Mouse (Mus musculus) natural killer cell, adult 2 months (primary cell): ENCODE results near the gene Ier2.

ENCODE experiments used
- DNase-seq, 2 experiments: peaks; one replicate each; pipeline ENCODE4 v3.0.0; 2022; ENCODE audit warnings: low spot score in 2 of 2

Gene Ier2

DNA sequence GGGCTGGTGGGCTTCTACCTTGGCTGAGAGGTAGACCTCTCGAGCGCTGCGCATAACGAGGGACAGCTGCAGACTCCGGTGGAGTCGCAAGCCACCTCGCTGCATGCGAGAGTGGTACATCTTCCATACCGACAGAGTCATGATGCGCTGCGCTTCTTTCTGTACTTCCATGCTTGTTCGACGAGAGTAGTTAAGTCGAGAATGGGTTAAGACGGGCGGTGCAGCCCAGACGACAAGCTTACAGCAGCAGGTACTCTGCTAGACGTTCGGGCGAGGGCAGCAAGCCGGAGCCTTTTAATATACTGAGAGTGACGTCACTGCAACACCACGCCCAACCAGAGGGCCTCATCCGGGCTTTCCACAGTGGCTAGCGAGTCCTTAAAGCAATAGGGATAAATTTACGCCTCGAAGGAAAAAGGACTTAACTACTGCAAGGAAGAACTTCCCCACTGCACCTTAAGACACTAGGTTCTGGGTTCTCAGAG is at the start of gene Ier2:
TSS of gene Ier2 (minus strand) at position 272 of the 485 bp plus-strand sequence.
- peak; percentile 93 to 96 for DNase-seq

GRCm38 (mm10) chr8:84711933-84712758 is 49.5 kb upstream of the Ier2 start:
- no peak for DNase-seq

GRCm38 (mm10) chr8:84711312-84711711 is 48.7 kb upstream of the Ier2 start:
- no peak for DNase-seq

GRCm38 (mm10) chr8:84709931-84710330 is 47.3 kb upstream of the Ier2 start:
- no peak for DNase-seq

GRCm38 (mm10) chr8:84708774-84709475 is 46.3 kb upstream of the Ier2 start:
- DNase-seq: peak; percentile 68 to 82

DNA sequence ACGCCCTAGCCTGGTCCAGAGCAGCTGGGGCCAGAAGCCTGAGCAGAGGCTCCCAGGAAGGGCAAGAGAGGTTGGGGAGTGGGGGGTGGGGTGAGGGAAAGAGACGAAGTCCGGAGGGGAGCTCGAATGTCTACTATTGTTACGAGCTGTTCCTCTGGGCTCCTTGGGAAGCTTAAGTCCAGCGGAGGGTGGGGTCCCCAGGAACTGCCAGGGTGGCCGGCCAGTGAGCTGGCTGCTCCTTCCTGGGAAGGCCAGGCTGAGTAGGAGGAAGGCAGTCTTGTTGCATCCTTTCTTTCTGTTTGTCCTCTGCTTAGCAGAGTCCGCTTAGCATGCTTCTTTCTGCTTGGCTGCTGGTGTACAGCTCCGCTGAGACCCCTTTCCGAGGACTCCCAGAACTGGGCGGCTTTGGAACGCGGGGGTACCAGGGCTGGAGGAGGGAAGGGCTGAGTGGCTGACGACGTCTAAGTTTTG is 45.5 kb upstream of the Ier2 start:
- no peak for DNase-seq

GRCm38 (mm10) chr8:84707267-84707883 is 44.7 kb upstream of the Ier2 start:
- DNase-seq: peak in 1 of 2 experiments; percentile 51

DNA sequence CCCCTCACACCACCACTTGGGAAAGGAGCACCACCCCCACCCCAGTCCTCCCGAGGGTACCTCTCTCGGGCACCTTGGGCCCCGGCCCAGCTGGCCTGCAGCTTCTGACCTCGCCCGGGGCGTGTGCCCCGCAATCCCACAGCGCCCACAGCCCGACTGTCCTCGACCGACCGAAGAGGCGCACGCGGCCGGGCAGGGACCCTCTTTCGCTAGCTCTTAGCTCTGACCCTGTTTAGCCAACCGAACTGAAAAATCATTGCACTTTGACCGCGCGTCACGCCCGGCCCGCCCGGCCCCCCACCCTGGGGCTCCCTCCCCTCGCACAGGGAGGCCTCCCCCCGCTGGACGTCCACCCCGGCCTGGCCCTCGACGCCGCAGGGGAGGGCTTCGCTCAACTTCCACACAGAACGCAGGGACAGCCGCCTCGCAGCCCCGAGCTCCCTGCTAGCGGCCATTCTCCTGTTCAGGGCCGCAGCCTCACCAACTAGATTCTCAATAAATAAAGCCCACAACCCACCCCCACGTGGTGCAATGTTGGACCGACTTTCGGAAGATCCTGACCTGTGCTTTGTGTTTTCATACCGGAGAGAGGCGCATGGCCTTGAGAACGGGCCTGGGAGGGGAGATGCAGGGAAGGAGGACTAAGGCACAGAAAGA is 44.1 kb upstream of the Ier2 start:
- no peak for DNase-seq

- DNase-seq: no peak
Measured at GRCm38 (mm10) chr8:84705960-84706359, 43.3 kb upstream of the Ier2 start.

- peak in 1 of 2 experiments; percentile 38 for DNase-seq
Measured at GRCm38 (mm10) chr8:84704867-84705831, 42.5 kb upstream of the Ier2 start.

DNA sequence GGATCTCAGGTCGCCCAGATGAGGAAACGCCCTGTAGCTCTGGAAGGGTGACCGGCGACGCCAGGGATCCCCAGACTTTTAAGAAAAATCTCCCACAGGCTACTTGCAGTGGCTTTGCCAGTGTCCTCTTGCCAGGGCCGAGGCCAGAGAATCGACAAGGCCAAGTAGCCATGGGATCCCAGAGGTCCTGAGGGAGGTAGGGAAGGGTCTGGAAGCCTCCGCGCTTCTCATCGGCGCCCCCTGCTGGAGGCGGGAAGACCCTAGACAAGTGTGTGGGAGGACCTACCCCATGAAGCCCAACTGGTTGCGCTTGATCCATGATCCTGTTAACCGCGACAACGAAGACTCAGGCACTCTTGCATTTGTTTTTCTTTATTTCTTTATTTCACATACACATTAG is 41.7 kb upstream of the Ier2 start:
- peak in 1 of 2 experiments; percentile 73 for DNase-seq

DNA sequence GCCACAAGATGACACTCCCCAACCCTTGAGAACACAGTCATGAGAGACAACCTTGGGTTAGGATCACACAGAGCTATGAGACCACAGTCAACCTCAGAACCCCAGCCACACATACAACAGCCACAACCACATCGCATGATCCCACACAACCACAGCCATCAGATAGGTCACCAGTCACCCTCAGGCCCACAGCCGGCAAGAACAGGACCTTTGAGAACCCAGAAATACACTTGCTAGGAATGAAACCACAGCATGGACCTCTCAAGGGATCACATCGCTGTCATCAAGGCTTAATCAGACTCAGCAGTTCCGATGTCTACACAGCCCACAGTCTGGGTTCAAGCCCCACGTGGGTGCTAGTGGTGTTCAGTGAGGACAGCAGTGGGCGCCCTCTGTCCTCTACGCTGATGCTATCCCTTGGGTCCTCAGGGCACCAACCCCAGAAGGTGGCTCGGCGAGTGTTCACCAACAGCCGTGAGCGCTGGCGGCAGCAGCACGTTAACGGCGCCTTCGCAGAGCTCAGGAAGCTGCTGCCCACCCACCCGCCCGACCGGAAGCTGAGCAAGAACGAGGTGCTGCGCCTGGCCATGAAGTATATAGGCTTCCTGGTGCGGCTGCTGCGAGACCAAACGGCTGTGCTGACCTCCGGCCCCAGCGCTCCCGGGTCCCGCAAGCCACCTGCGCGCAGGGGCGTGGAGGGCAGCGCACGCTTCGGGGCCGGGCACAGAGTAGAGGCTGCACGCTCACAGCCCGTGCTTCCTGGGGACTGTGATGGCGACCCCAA is 41.0 kb upstream of the Ier2 start:
- peak; percentile 79 to 93 for DNase-seq

DNA sequence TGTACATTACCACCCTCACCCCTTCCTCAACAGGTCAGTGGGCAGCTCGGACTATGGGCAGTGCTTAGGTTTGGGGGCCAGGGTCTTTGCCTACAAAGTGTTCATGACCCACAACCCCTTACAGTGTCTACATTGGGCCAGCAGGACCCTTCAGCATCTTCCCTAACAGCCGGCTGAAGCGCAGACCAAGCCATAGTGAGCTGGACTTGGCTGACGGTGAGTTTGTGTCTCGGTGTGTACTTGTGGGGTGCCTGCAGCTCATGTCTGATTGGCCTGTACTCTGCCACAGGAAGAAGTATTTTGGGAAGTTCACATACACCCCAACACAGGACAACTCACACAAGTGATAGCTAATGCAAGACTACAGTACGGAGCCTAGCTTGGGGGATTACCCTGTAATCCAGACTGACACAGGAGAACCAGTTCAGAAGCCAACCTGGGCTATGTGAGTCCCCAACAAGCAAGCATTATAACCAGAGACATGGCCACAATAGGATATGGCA is 40.4 kb upstream of the Ier2 start:
- no peak for DNase-seq

DNA sequence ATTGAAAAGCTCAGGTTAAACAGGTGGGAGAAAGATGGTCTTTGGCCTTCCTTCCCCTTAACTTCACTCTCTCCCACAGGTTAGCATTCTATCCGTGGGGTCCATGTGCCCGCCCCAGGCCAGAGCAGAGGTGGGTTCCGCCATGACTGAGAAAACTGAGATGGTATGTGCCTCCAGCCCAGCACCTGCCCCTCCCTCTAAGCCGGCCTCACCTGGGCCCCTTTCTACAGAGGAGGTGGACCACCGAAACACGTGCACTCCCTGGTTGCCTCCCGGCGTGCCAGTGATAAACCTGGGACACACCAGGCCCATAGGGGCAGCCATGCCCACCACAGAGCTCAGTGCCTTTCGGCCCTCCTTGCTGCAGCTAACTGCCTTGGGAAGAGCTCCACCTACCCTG is 39.9 kb upstream of the Ier2 start:
- DNase-seq: no peak

GRCm38 (mm10) chr8:84700941-84701911 is 38.6 kb upstream of the Ier2 start, which contains the start of gene Lyl1:
TSS of gene Lyl1 (plus strand) at chr8:84701457.
- DNase-seq: peak in 1 of 2 experiments; percentile 83

DNA sequence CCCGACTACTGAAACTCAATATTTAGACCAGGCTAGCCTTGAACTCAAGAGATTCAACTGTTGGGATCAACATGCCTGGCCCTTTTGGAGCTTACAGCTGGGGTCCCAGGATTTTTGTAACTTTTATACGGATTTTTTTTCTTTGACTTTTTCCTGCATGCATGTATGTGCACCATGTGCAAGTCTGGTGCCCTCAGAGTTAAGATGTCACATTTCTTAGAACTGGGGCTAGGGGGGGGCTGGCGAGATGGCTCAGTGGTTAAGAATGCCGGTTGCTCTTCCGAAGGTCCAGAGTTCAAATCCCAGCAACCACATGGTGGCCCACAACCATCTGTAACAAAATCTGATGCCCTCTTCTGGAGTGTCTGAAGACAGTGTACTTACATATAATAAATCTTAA is 37.9 kb upstream of the Ier2 start:
- DNase-seq: peak in 1 of 2 experiments; percentile 30

- peak in 1 of 2 experiments; percentile 80 for DNase-seq
Measured at GRCm38 (mm10) chr8:84699861-84700322, 37.2 kb upstream of the Ier2 start.

- DNase-seq: no peak
Measured at GRCm38 (mm10) chr8:84698929-84699401, 36.3 kb upstream of the Ier2 start.
